Mouse (Mus musculus): ENCODE measurements around the gene Foxp4.
"Not testable (repeated sequence)": the region's sequence is repeated elsewhere in the genome, so short reads cannot be mapped to it uniquely, and the experiment has no call there.

The Foxp4 gene

GRCm38 (mm10) chr17:47889267-47889666, 35.2 kb downstream of the Foxp4 start:
- DNase-seq, result no peak

DNA sequence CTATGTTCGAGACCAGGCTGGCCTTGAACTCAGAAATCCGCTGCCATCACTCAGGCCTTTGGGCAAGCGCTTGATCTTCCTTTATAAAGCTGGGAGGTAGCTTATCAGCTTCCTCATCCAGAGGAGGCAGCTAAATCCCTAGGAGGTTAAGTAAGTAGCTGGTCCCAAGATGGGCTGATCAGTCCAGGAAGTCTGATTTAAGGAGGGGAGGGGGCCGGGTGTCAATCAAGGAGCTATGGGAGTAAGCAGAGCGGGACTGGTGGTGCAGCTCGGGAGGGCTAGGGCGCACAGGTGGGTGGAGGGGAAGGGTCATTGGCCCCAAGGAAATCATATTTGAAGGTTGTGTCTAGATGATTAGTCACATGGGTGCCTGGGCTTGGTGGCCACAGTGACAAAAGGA, 35.8 kb downstream of the Foxp4 start:
- no peak for DNase-seq

DNA sequence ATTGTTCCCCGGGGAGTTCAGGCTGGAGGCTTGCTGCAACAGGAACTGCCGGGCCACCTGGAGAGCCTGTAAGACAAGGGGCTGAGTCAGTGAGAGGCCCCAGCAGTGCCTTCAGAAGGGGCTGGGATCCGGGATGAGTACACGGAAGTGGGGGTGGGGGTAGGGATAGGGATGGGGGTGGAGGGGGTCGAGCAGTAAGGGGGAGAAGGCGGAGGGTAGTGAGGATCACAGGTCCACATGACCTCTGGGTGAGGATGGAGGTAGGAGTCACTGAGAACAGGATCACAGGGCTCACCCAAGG, 36.3 kb downstream of the Foxp4 start:
- no peak for DNase-seq

DNA sequence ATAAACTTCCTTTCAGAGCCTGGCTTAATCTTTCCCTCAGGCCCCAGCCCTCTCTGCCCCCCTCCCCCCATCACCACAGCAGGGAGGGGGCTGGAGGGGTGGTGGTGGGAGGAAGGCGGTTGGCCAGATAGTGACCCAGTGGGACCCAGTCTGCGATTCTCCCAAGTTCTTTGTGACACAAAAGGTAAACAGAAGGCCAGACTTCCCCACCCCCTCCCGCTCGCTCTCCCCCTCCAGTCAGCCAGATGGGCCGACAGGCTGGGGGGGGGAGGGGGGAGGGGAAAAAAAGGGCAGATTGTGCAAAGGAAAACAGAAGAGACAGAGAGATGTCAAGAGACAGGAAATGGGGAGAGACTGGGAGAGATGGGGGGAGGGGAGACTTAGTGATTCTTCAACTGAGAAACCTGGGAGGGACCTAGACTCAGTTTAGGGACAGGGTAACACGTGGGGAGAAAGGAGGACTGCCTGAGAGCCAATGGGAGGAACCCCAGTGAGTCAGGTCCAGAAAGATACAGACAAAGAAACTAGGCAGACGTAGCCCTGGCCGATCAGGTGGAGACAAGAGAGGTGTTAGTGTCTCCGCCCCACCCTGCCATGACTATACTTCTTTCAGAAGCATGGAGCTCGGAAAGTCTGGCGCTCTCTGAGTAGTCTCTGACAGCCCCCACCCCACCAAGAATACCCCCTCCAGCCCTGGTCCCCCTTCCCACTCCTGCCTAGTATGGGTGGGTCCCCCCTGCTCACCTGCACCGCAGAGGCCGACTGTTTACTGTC, 36.9 kb downstream of the Foxp4 start:
- peak; percentile 57 for DNase-seq

DNA sequence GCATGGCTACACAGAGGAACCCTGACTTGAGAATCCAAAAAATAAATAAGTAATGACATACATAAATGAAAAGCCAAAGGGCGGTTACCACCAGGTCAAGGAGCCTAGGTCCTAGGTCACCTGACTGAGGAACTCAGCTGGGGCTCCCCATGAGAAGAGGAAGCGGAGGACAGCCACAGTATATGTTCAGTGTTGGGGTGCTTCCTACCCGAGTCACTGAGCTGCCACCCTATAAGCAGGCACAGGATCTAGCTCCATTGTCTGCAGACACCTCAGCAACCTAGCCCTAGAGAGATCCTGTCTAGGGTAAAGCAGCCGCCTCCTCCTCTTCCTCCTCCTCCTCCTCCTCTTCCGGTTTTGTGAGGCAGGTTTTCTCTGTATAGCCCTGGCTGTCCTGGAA, 41.3 kb downstream of the Foxp4 start:
- peak; percentile 33 for DNase-seq

DNA sequence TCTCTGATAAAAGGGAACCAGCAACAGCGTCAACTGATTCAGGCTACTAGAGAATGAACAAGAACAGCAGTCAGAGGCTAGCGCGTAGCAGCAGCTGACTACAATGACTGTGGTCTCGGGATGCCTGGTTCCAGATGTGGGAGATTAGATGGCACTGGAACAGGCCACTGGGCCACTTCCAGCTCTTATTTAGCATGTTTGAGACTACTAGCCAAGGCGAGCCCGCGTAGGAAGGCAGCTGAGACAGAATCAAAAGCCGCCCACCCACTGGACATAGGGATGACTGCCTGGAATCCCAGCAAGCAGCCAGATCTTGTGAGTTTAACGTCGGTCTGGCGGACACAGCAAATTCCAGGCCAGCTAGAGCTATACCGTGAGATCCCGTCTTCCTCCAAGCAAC, 43.1 kb downstream of the Foxp4 start:
- DNase-seq, result no peak

GRCm38 (mm10) chr17:47879207-47879606, 45.2 kb downstream of the Foxp4 start:
- DNase-seq, result no peak

DNA sequence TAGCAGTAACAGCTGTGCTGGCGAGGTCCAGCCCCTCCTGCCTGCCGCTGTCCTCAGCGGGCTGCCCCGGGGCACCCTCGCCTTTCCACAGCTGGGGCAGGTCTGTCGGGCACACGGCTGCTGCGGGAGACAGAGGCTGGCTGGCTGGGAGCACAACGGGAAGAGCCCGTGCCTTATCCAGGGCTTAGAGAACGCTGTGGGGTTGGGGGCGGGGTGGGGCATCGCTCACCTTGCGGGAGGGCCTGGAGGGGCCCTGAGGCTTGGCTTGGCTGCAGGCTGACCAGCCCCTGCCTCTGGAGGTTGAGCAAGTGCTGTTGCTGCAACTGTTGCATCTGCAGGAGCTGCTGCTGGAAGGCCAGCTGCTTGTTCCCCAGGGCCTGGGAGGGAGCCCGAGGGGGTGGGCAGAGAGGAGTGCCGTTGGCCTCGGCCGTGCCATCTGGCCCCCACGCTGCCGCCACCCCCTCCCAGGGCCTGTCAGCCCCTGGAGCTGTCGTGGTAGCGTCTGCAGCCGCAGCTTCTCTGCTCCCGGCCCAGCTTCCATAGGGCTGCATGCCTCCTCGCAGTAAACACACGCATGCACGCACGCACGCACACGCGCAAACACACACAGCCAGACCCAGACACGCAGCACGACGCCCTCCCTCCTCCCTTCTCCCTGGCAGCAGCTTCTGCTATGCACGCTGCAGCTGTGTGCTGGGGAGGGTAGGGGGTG, 45.9 kb downstream of the Foxp4 start:
- DNase-seq, result no peak

- no peak for DNase-seq
Observed at GRCm38 (mm10) chr17:47877715-47878377, 46.6 kb downstream of the Foxp4 start.

DNA sequence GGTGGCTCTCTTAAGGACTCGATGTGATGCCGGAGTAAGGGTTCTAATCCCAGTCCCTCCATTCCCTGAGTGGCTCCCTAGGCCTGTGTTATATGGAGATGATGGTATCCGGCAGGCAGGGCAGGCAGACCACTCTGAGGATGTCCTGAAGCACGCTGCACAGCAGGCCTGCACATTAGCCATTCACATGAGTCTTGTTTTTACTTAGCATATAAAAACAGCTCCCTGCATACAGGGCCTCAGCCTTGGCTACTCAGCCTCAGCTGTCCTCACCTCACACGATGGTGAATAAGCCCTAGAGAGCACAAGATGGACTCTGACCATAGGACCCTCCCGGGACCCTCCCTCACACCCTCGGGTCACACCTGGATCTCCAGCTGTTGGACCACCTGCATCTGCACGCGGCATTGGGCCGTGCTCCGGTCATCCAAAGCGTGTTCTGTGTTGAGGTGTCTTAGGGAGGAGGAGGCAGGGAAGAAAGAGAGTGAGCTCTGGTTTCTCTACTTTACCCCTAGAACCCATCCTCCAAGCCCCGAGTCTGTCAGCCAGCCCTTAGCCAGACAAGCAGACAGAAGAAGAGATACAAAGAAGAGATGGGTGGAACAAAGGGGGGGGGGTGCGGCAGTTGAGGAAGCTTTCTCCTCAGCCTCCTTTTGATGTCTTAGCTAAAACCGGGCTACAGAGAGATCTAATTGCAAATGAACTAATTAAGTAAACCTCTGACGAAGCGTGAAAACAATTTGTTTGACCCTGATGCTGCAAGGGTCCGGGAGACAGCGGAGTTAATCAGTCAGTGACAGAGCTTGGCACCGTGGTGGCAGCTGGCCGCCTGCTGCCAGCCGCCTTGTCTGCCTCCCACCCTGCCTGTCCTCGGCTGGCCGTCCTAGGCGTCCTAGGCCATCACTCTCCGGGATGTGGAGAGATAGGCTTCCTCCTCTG, 47.4 kb downstream of the Foxp4 start:
- no peak for DNase-seq

DNA sequence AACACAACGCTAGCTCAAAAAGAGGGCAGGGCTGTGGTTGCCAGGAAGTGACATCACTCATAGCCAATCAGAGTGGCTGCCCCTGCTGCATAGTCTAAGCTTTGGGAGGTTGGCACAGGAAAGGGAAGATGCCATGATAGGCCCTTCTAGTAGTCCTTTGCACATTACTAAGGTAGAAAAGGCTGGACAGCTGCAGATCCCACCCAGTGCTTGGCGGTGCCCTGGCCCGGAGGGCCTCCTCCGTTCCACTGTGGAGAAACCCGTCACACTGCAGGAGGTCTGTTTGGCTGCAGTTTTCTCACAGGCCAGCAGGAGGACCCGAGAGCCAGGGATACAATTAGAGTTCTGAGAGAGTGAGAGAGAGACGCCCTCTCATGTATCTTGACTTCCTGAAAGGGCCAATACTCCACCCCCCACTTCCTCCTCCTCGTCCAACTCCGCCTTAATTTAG, 51.1 kb downstream of the Foxp4 start:
- peak; percentile 93 for DNase-seq

- DNase-seq, result no peak
Observed at GRCm38 (mm10) chr17:47872311-47873011, 52.0 kb downstream of the Foxp4 start.

DNA sequence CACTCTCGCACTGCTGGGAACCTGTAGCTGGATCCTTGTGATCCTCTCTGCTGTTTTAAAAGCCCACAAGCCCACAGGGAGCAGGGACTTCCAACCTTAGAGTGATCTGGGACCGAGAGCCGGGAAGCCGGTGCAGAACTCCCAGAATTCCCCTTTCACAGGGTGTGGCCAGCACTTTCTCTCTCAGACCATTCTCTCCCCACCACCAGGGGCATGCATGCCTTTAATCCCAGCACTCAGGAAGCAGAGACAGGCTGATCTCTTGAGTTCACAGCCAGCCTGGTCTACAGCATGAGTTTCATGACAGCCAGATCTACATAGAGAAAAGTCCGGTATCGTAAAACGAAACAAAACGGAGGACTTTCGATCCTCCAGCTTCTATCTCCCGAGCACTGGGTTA, 54.6 kb downstream of the Foxp4 start:
- no peak for DNase-seq

DNA sequence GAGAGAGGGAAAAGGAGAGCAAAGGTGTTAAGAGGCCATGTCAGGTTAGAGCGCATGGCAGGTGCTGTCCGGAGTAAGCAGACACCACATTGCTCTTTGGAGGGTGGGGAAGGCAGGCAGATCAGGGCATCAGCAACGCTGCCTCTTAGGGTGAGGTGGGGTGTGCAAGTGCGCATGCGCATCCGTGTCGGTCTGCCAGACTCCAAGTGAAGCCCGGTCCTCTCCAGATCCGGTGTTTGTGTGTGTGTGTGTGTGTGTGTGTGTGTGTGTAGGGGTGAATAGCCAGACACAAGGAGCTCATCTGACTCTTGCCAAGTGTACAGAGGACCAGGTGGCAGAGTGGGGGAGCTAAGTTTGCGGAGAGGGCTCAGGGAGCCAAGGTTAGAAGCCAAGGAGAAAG, 58.4 kb downstream of the Foxp4 start:
- DNase-seq, result no peak

DNA sequence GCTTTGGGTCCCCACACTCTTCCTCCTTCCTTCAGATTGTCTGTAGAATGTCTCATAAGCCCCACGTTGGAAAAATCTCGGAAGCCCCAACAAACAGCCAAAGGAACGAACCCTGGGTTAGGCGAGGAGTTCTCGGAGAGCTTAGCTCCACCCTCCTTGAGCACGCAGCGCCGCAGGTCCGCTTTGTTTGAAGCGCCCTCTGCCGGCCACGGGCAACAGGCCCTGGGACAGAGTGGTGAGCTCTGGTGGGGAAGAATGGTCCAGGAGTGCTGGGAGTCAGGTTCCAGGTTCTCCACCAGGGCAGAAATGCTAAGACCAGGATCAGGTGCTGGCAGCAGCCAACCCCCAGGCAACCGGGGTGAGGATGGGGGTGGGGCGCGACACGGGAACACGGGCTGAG, 59.9 kb downstream of the Foxp4 start:
- DNase-seq, result peak; percentile 88

- DNase-seq, result no peak
Observed at GRCm38 (mm10) chr17:47863437-47863836, 61.0 kb downstream of the Foxp4 start.

- DNase-seq, result no peak
Observed at GRCm38 (mm10) chr17:47863023-47863422, 61.4 kb downstream of the Foxp4 start.

- no peak for DNase-seq
Observed at GRCm38 (mm10) chr17:47855544-47855943, 68.9 kb downstream of the Foxp4 start.

GRCm38 (mm10) chr17:47854908-47855307, 69.5 kb downstream of the Foxp4 start:
- DNase-seq, result no peak

DNA sequence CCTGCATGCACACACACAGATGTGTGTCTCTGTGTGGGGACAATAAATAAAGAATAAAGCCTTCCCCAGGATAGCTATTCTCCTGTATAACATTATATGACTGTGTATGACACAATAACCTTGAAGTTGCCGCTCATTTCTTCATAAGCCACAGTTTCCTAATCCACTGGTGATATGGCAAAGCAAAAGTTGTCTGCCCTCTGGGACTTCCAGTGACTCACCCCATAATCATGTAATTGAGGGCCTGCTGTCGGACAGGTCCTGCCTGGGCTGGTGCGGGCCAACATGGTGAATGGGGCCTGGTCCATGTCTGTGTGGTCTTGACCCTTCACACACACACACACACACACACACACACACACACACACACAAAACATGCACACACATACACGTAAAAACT, 70.7 kb downstream of the Foxp4 start:
- DNase-seq, result no peak

- no peak for DNase-seq
Observed at GRCm38 (mm10) chr17:47853336-47853735, 71.1 kb downstream of the Foxp4 start.

DNA sequence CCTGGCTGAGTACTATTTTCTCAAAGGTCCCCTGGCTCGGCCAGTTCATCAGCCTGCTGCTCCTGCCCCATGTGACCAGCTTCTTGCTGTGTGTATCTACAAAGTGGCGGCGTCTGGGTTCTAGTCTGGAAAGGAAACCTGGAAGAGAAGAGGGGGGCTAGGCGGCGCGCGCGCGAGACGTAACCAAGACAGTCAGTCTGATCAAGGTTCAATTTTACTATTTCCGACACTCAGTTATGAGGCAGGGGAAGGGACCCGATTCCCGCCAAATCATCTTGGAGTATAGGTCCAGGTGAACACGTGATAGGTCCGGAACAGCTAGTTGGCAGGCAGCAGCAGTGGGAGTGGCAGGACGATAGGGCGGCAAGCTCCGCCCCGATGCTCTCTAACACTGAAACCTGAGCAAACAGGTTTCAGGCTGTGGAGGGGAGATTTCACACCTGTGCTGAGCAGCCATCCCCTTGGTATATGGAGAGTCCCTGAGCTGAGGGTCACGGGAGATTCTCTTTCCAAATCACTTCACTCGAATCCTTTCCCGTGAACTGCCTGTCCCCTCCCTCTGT, 72.6 kb downstream of the Foxp4 start:
- DNase-seq, result not testable (repeated sequence)

Data from thymus, postnatal 25 days (tissue).